Mouse (Mus musculus): ENCODE results near the gene Zscan12.
"Not testable (repeated sequence)": the region's sequence is repeated elsewhere in the genome, so short reads cannot be mapped to it uniquely, and the experiment has no call there.

The Zscan12 gene

GRCm38 (mm10) chr13:21362621-21363248 is at the start of gene Zscan12:
Gene Zscan12, plus strand, starts transcription at chr13:21362820.
- DNase-seq (ENCODE audit: low spot score in 2 of 2) = peak; percentile 76 to 81

- DNase-seq (ENCODE audit: low spot score in 2 of 2) = no peak
Observed at GRCm38 (mm10) chr13:21312854-21313253, 49.8 kb upstream of the Zscan12 start.

- DNase-seq (ENCODE audit: low spot score in 2 of 2) = no peak
Observed at GRCm38 (mm10) chr13:21313903-21314302, 48.7 kb upstream of the Zscan12 start.

GRCm38 (mm10) chr13:21320262-21320661 is 42.4 kb upstream of the Zscan12 start:
- DNase-seq (ENCODE audit: low spot score in 2 of 2) = no peak

- DNase-seq (ENCODE audit: low spot score in 2 of 2) = no peak
Observed at GRCm38 (mm10) chr13:21321890-21322494, 40.6 kb upstream of the Zscan12 start.

GRCm38 (mm10) chr13:21322509-21323375 is 39.9 kb upstream of the Zscan12 start:
- no peak for DNase-seq (ENCODE audit: low spot score in 2 of 2)

GRCm38 (mm10) chr13:21323405-21323804 is 39.2 kb upstream of the Zscan12 start:
- DNase-seq (ENCODE audit: low spot score in 2 of 2) = no peak

- no peak for DNase-seq (ENCODE audit: low spot score in 2 of 2)
Observed at GRCm38 (mm10) chr13:21326191-21326590, 36.4 kb upstream of the Zscan12 start.

GRCm38 (mm10) chr13:21326657-21327211 is 35.9 kb upstream of the Zscan12 start:
- DNase-seq (ENCODE audit: low spot score in 2 of 2) = peak; percentile 8 to 36

GRCm38 (mm10) chr13:21327424-21327823 is 35.2 kb upstream of the Zscan12 start:
- DNase-seq (ENCODE audit: low spot score in 2 of 2) = no peak

GRCm38 (mm10) chr13:21346610-21347009 is 16.0 kb upstream of the Zscan12 start, which contains the start of gene Olfr1367:
Gene Olfr1367, plus strand, starts transcription at chr13:21346910.
- no peak for DNase-seq (ENCODE audit: low spot score in 2 of 2)

- no peak for DNase-seq (ENCODE audit: low spot score in 2 of 2)
Observed at GRCm38 (mm10) chr13:21350593-21350992, 12.0 kb upstream of the Zscan12 start.

- peak in 1 of 2 experiments; percentile 3 for DNase-seq (ENCODE audit: low spot score in 2 of 2)
Observed at GRCm38 (mm10) chr13:21363719-21364118, 1.1 kb downstream of the Zscan12 start.

- peak in 1 of 2 experiments; percentile 3 for DNase-seq (ENCODE audit: low spot score in 2 of 2)
Observed at GRCm38 (mm10) chr13:21366635-21367034, 4.0 kb downstream of the Zscan12 start.

GRCm38 (mm10) chr13:21372700-21373099 is 10.1 kb downstream of the Zscan12 start:
- no peak for DNase-seq (ENCODE audit: low spot score in 2 of 2)

GRCm38 (mm10) chr13:21377773-21378172 is 15.2 kb downstream of the Zscan12 start:
- no peak for DNase-seq (ENCODE audit: low spot score in 2 of 2)

GRCm38 (mm10) chr13:21395211-21395610 is 32.6 kb downstream of the Zscan12 start:
- DNase-seq (ENCODE audit: low spot score in 2 of 2) = no peak

- DNase-seq (ENCODE audit: low spot score in 2 of 2) = no peak
Observed at GRCm38 (mm10) chr13:21395623-21396022, 33.0 kb downstream of the Zscan12 start.

GRCm38 (mm10) chr13:21396048-21396447 is 33.4 kb downstream of the Zscan12 start:
- DNase-seq (ENCODE audit: low spot score in 2 of 2) = not testable (repeated sequence)

- no peak for DNase-seq (ENCODE audit: low spot score in 2 of 2)
Observed at GRCm38 (mm10) chr13:21397486-21397885, 34.9 kb downstream of the Zscan12 start.

- DNase-seq (ENCODE audit: low spot score in 2 of 2) = no peak
Observed at GRCm38 (mm10) chr13:21401166-21401565, 38.5 kb downstream of the Zscan12 start.

- no peak for DNase-seq (ENCODE audit: low spot score in 2 of 2)
Observed at GRCm38 (mm10) chr13:21401636-21402286, 39.1 kb downstream of the Zscan12 start.

Data from thymus, postnatal 10 days (tissue).